Mouse (Mus musculus) cortical plate, adult 2 months (tissue): ENCODE data around the gene Krtap1-3.

Experiments used
- CTCF ChIP-seq: fragments of 200-500 bp; IDR thresholded peaks from 2 replicates; pipeline ENCODE4 v1.5.1; 2011; ENCODE audit warnings: mild to moderate bottlenecking, control low read depth, low read length; ENCODE audit not compliant: insufficient read depth; ENCODE audit errors: extremely low read depth
- POLR2A ChIP-seq: fragments of 200-500 bp; IDR thresholded peaks from 2 replicates; pipeline ENCODE4 v1.6.1; 2011; ENCODE audit warnings: mild to moderate bottlenecking, low read length, control low read depth; ENCODE audit not compliant: insufficient read depth; ENCODE audit errors: extremely low read depth

DNA sequence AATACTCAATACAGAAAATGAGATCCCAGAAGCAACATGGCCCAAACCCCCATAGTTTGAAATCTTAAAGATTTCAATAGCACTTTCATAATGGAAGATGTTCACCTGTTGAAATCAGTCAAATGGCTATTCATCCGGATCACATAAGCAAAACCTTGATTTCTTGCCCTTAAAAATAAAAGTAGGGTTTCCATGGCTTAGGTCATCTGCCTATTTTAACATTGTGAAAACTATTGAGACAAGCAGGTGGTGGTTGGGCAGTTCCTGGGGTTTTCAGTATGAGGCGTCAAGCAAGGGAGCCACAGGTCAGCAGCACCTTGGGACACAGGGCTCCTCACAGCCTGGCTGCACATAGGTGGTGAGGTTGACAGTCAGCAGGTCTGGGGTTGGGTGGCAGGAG lies 34.9 kb downstream of the Krtap1-3 start:
- TF ChIP-seq POLR2A (no peak), CTCF (no peak)
